Mouse (Mus musculus): ENCODE measurements around the gene Nsd1.
"Not testable (repeated sequence)": the region's sequence is repeated elsewhere in the genome, so short reads cannot be mapped to it uniquely, and the experiment has no call there.

Gene Nsd1

DNA sequence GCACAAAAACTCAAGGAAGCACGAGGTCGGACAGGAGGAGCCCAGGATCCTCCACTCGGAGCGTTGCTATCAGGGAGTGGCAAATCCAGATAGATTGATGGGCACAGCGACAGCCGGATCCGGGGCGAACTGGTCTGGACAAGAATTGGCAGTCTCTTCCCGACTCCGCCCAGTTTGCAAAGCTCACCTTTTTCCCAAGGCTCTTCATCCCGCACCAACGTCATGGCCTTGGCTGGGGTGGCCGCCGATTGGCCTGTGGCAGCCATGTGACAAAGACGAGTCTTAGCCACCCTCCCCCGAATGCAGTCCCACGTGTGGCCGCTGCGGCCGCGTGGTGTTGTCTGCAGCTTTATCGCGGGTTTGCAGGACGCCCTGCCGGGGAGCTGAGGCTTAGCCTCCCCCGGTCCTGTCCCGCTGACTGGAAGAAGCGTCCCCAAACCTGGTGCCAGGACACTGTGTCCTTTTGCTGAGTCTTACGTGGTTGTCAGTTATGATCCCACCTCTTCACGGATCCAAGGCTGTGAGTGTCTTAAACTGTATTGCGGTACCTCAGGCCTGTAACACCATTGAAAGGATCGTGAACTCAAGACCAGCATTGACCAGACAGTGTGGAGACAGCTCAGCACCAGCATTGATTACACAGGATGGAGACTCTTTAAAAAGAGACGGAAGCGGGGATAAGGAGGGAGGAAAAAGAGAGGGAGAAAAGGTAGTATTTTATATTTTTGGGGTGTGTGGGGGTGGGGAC, 19.3 kb upstream of the Nsd1 start:
- DNase-seq (ENCODE audit: extremely low spot score): peak; percentile 96

DNA sequence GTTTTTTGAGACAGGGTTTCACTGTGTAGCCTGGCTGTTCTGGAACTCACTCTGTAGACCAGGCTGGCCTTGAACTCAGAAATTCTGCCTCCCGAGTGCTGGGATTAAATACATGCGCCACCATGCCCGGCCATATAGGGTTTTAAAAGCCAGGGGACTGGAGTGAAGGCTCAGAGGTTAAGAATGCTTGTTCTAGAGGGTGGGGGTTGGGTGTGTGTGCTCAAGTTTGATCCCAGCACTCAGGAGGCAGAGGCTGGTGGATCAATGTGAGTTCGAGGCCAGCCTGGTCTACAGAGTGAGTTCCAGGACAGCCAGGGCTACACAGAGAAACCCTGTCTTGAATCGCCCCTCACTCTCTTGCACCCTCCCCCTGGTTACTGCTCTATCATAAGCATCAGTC, 18.0 kb upstream of the Nsd1 start:
- DNase-seq (ENCODE audit: extremely low spot score): no peak

DNA sequence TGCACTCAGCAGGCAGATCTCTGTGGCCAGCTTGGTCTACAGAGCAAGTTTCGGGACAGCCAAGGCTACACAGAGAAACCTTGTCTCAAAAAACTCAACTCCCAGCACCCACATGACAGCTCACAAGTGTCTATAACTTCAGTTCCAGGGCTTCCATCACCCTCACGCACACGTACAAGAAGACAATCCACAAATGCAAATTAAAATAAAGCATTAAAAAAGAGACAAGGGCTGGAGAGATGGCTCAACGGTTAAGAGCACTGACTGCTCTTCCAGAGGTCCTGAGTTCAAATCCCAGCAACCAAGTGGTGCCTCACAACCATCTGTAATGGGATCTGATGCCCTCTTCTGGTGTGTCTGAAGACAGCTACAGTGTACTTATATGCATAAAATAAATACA, 6.8 kb upstream of the Nsd1 start:
- not testable (repeated sequence) for DNase-seq (ENCODE audit: extremely low spot score)

DNA sequence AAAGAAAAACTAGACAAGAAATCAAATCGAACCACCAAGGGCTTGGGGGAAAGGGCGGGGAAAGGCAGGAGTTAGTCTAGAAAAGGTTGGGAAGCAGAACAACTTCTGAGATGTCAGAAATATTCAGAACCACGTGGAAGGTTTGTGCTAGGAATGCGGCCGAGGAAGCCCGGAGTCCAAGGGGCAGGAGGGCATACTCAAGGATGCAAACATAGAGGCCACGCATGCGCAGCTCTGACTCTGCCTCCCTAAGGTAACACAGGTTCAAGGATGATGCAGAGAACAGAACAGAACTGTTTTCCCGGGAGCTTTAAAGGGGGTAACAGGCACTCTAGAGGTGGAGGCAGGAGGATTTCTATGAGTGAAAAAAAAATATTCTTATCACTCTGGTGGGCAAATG, 5.8 kb upstream of the Nsd1 start:
- DNase-seq (ENCODE audit: extremely low spot score): no peak

DNA sequence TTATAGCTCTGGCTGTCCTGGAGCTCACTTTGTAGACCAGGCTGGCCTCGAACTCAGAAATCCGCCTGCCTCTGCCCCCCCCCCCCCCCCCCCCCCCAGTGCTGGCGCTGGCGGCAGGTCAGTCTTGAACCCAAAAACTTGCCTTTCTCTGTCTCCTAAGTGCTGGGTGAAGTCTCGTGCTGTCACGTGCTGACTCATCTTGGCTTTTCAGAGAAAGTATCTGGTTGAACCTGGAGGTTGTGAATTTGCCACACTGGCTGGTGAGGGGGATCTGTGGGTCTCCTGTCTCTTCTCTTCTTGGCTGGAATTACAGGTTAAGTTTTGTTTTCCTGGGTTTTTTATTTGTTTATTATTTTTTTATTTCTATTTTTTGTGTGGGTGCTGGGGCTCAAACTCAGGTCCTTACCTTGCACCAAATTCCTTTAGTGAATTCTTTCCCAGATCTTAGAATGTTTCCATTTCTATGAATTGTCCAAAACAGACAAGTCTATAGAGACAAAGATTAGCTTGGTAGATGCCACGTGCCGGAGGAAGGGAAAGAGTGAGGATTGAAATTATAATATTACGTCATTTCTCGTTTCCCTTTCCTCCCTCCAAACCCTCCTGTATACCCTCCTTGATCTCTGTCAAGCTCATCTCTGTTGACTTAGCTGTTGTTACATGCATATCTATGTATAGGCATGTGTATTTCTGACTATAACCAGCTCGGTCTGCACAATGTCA, 4.8 kb upstream of the Nsd1 start:
- no peak for DNase-seq (ENCODE audit: extremely low spot score)

DNA sequence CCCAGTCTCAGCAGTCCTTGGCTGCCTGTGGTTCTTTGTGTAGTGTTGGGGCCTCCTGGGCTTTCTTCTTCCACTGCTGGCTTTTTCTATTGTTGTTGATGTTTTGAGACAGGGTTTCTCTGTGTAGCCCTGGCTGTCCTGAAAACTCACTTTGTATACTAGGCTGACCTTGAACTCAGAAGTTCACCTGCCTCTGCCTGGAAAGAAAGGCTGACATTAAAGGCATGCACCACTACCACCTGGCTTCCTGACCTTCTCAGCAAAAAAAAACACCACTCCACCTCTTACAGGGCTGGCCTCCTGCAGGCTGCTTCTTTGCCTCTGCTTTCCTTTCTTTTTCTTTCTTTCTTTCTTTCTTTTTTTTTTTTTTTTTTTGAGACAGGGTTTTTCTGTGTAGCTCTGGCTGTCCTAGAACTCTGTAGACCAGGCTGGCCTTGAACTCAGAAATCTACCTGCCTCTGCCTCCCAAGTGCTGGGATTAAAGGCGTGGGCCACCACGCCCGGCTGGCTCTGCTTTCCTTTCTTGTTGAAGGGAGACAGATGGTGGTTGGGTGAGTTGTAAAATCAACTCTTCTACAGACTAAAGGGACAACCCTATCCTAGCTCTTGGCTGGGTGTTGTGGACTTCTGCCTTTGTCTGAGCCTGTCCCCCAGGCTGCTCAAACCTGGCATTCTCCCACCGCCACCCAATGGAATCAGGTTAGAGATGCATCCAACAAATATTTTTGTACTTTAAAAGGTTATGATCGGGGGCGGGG, 4.0 kb upstream of the Nsd1 start:
- no peak for DNase-seq (ENCODE audit: extremely low spot score)

DNA sequence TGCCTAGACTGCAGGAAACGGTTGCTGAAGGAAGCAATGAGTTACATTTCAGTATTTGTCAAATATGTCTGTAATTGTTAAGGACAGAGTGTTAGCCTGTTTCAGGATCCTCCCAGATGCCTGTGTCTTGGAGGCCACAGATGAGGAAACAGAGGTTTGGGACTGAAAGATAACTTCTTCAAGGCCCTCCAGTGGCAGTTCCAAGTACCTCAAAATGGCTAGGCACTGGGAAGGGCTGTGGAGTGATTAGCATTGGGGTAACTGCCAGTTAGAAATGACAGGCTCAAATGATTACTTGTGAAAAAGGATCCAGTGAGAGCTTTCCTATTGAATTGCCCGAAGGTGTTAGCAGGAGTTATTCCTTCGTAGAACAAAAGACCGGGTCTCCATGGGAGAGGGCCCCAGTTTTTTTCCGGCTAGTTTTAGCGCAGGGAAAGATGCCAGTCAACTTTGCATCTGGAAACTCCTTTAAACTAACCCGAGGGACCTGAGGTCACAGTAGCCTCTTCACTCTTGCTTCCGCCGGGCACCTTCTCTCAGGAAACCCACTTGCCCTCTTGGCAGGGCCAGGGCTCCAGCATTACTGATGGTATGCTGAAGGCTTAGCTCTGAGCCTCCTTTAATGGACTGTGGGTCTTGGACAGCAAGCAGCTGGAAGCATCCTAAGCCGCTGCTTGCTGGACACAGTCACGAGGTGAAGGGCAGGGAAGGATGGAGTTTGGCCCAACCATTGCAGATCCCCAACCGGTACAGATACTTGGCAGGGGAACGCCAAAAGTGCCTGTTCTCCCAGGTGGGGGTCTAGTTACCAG, 539 bp upstream of the Nsd1 start:
- DNase-seq (ENCODE audit: extremely low spot score): peak; percentile 14

DNA sequence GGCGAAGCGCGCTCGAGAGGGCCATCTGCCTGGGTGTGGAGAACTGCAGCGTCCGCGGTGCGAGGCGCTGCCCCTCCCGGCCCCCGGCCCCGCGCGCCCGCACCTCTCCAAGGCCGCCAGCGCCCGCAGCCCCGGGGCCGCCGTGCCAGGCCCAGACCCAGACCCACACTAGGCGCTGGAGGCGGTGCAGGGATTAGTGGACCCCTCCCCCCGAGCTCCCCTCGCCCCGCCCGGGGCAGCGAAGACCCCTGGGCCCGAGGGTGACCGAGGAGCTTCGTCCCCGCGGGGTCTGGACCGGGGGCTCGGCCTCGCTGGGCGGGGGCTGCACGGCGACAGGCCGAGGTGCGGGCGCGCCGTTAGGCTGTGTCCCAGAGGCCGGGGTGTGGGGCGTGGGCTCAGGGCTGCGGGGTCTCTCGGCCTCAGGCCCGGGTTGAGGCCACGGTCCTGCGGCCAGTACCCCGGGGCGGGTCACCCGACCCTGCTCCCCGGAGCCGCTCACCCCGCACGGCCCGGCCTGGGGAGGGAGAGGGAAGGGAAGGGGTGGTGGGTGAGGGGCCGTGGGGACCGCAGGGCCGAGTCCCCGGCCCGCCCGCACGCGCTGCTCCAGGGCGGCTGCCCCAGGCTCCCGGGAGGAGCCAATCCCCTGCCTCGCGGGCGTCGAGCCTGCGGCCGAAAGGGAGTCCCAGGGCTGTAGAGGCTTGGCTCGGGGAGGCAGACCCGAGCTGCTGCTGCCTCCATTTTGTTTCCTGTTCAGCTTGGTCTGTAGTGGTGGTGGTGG, 800 bp downstream of the Nsd1 start:
- peak; percentile 88 for DNase-seq (ENCODE audit: extremely low spot score)

DNA sequence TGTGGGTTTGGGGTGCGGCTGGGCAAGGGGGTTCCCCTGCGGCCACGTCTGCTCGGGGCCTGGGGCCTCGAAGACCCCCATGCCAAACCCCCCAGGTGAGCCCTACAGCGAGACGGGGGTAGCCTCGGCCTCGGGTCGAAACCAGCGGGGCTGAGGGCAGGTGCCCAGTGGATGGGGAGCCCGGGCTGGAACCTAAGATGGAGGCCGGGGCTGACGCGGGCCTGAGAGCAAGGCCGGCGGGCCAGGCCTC, 1.3 kb downstream of the Nsd1 start:
- no peak for DNase-seq (ENCODE audit: extremely low spot score)

DNA sequence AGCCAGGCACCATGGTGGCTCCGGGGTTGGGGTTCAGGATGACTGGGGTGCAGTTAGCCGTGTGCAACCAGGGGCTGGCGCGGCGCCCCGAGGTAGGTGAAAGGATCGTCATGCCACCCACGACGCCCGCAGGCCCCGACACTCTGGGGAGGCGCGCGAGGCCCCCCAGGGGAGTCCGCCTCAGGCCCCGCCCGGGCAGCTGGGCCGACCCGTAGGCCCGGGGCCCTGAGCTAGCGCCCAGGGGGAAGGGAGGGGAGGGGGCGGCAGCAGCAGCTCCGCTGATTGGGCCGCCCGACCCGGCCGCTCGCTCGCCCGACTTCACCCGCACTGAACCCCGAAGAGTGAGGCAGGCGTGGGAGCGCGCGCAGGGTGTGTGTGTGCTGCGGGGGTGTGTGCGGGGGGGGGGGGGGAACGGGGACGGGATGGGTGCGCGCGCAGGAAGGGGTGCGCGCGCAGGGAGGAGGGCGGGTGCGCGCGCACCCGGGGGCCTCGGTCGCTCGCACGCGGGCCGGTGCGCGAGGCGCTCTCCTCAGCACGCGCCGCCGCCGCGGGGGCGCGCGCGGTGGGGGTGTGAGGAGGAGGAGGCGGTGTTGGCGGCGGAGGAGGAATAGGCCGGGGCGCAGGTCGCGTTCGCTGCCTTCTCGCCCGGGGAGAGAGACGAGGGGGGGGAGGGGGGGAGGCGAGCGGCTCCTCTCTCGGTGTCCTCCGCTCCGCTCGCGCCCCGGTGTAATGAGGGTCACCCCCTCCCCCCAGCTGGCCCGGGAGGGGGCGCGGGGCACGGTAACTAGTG, 1.8 kb downstream of the Nsd1 start:
- DNase-seq (ENCODE audit: extremely low spot score): peak; percentile 95

DNA sequence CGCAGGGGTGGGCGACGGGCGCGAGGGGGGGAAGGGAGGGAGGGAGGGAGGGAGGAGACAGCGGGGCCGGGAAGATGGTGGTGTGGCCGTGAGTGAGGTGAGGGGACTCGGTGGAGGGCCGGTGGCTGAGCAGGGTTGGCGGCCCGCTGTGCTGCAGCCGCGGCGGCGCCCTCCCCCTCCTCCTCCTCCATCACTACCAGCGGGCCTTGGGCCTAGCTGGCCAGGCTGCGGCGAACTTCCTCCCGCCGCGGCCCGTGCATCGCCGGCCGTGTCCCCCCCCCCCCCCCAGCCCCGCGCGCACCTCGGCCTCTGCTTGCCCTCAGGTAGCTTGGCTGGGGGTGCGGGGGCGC, 2.4 kb downstream of the Nsd1 start:
- no peak for DNase-seq (ENCODE audit: extremely low spot score)

DNA sequence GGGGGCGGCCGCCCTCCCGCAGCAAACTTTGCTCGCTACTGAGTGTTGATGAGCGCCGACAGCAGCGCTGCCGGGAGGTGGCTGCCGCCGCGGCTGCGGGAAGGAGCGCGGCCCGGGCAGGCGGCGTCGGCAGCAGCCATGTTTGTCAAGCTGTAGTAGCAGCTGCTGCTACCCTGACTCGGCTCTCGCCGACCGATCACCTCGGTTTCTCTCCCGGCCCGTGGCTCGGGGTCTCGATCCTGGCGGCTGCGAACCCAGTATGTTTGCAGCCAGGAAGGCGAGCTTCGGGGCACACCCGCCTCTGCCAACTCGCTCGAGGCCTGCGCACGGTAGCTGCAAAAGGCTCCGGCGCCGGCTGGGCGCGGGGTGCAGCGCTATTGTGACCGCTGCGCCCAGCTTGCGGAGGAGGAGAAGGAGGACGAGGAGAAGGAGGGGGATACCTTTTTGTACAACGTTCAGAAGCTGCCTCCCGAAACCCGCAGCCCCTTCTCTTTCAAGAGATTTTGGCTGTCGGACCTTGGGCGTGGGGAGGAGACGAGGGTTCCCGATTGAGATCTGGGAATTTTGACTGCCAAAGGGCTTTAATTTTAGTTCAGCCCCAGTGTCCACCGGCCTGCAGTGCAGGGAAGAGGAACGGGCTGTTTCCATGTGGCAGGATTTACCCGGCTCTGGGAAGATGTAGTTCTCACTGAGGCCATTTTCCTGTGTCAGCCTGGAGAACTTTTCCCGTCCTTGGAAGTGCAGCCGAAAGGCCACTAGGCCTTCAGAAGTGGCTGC, 3.0 kb downstream of the Nsd1 start:
- peak; percentile 77 for DNase-seq (ENCODE audit: extremely low spot score)

DNA sequence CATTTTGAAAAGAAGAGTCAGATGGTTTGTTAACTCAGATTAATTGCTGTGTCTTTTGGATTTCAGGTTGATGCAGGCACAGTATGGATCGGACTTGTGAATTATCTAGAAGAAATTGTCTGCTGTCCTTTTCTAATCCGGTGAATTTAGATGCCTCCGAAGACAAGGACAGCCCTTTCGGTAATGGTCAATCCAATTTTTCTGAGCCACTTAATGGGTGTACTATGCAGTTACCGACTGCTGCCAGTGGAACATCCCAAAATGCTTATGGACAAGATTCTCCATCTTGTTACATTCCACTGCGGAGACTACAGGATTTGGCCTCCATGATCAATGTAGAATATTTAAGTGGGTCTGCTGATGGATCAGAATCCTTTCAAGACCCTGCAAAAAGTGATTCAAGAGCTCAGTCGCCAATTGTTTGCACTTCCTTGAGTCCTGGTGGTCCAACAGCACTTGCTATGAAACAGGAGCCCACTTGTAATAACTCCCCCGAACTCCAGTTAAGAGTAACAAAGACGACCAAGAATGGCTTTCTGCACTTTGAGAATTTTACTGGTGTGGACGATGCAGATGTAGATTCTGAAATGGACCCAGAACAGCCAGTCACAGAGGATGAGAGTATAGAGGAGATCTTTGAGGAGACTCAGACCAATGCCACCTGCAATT, 3.7 kb downstream of the Nsd1 start:
- DNase-seq (ENCODE audit: extremely low spot score): no peak

DNA sequence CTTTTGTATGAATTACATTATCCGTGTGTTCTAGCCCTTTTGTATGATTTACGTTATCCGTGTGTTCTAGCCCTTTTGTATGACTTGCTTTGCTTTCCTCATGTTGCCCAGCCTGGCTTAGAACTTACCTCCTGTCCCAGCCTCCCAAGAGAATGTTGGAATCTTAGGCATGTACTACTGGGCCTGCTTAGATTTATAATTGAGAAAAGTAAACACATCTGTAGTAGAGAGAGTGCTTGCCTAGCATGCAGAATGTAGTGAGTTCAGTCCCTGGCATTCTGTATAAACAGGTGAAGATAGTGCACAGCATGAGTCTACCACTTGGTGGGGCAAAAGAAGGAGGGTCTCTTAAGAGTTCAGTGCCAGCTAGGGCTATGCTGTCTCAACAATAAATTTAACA, 14.8 kb downstream of the Nsd1 start:
- no peak for DNase-seq (ENCODE audit: extremely low spot score)

DNA sequence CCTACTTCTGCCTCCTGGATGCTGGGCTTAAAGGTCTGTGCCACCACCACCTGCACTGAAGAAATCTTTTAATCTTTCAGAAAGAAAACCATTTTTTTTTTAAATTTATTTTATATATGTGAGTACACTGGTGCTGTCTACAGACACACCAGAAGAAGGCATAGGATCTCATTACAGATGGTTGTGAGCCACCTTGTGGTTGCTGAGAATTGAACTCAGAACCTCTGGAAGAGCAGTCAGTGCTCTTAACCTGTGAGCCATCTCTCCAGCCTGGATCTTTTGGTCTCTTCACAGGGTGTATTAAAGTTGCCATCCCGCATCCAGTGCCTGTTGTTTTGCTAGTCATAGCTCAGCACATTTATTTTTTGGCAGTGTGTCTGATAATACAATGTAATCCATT, 21.1 kb downstream of the Nsd1 start:
- DNase-seq (ENCODE audit: extremely low spot score): no peak

DNA sequence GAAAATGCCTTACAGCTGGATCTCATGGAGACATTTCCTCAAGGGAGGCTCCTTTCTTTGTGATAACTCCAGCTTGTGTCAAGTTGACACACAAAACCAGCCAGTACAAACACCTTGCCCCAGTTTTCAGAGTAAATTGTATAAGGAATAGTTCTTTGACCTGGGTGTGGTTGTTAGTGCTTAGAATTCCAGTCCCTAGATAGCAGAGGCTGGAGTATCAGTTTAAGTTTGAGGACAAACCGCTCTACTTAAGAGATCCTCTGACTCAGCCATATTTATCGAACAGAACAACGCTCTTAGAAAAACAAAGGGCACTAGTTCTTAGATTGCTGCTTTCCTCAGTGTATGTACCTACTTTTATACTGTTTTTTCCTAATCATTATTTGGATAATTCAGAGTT, 33.6 kb downstream of the Nsd1 start:
- no peak for DNase-seq (ENCODE audit: extremely low spot score)

DNA sequence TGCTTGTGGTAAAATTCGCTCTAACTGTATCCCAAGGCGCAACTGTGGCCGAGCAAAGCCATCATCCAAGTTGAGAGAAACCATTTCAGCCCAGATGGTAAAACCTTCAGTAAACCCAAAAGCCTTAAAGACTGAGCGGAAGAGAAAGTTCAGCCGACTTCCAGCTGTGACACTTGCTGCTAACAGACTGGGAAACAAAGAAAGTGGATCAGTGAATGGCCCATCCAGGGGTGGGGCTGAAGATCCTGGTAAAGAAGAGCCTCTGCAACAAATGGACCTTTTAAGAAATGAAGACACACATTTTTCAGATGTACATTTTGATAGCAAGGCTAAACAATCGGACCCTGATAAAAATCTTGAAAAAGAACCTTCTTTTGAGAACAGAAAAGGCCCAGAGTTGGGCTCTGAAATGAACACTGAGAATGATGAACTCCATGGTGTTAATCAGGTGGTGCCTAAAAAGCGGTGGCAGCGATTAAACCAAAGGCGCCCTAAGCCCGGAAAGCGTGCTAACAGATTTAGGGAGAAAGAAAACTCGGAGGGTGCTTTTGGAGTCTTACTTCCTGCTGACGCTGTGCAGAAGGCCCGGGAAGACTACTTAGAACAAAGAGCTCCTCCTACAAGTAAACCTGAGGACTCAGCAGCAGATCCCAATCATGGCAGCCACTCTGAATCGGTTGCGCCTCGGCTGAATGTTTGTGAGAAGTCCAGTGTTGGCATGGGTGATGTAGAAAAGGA, 37.9 kb downstream of the Nsd1 start:
- DNase-seq (ENCODE audit: extremely low spot score): no peak

DNA sequence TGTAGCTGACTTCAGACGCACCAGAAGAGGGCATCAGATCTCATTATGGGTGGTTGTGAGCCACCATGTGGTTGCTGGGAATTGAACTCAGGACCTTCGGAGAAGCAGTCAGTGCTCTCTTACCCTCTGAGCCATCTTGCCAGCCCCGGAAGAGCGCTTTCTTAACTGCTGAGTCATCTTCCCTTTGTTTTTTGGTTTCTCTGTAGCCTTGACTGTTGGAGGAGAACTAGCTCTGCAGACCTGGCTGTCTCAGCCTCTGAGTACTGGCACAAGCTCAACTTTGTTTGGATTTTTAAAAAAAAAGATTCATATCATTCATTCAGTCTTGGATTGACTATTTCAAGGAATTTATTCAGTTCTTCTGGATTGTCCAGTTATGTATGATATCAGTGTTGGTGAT, 39.7 kb downstream of the Nsd1 start:
- DNase-seq (ENCODE audit: extremely low spot score): no peak

DNA sequence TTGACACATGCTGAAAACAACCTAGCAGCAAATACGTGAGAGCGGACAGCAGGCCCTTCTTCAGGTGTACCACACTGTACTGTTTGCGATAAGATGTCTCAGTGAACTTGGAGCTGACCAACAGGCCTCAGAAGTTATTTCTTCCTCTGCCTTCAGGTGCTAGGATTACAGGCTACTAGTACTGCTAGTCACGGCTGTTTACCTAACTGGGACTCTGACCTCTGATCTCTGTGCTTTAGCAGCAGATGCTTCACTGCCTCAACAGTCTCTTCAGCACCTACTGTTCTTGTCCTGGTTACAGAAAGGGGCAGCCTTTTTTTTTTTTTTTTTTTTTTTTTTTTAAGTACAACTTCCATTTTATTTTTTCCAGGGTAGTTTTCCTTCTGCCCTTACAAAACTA, 43.2 kb downstream of the Nsd1 start:
- DNase-seq (ENCODE audit: extremely low spot score): no peak
